8 mouse cellular contexts compared by ENCODE assay signal in genomic region chr16:58728176-58728671, GRCm38 (mm10). TPM values are rescaled to one million over a fixed set of nuclear protein-coding genes. Genes with fewer than 3 reads are reported as not detected.
DNase-seq lines count a peak whose midpoint lies in the region; ATAC-seq lines count a peak whose summit lies in the region.

No protein-coding gene starts in this region.

- peak overlapping the region; percentile 71 for H3K4me3 ChIP-seq in heart, embryonic 13.5 days
- H3K4me3 ChIP-seq in hindbrain, embryonic 14.5 days (replicated peaks; ENCODE audit: low read length) = peak overlapping the region; percentile 92

- H3K27ac ChIP-seq in heart, embryonic 13.5 days (replicated peaks) = peak overlapping the region; percentile 86
- H3K27ac ChIP-seq in hindbrain, embryonic 14.5 days = peak overlapping the region; percentile 85

- WGBS in heart, embryonic 13.5 days = 1% methylated on average over 29 of the region's 31 CpGs
- WGBS in hindbrain, embryonic 14.5 days = under 1% methylated on average over 23 of the region's 31 CpGs

- H3K27me3 ChIP-seq in heart, embryonic 13.5 days (replicated peaks) = no peaks in the 10 kb centered on the region
- H3K27me3 ChIP-seq in hindbrain, embryonic 14.5 days (ENCODE audit: control insufficient read depth, insufficient read depth, low read length) = no peaks in the 10 kb centered on the region

- H3K4me2 ChIP-seq in heart, embryonic 13.5 days = peak overlapping the region; percentile 82
- H3K4me2 ChIP-seq in hindbrain, embryonic 14.5 days (replicated peaks) = peak overlapping the region; percentile 76

- no peaks in the 10 kb centered on the region for H3K9me3 ChIP-seq in heart, embryonic 13.5 days
- H3K9me3 ChIP-seq in hindbrain, embryonic 14.5 days (ENCODE audit: control insufficient read depth, low read length) = no peaks in the 10 kb centered on the region

- no peak for DNase-seq in heart, postnatal 25 days (ENCODE audit: low spot score)
- peak; percentile 49 for DNase-seq in CD4-positive helper T cell, adult 2 months (ENCODE audit: low read depth, low spot score)
- DNase-seq in c-Kit-positive CD71-positive TER-119-negative erythroid progenitor cells, embryonic 14.5 days (ENCODE audit: low read depth) = peak; percentile 21
- peak; percentile 45 for DNase-seq in hindbrain, embryonic 14.5 days (ENCODE audit: low spot score)
- DNase-seq in mesoderm, embryonic 11.5 days (ENCODE audit: low read depth, low spot score) = peak; percentile 28
- DNase-seq in gastrocnemius, adult 8-10 months (ENCODE audit: low spot score in 2 of 2) = no peak
- no peak for DNase-seq in left cerebral cortex, adult 9 months (ENCODE audit: low spot score in 2 of 2)

- H3K36me3 ChIP-seq in heart, embryonic 13.5 days = peaks cover 37% of the 10 kb centered on the region
- H3K36me3 ChIP-seq in hindbrain, embryonic 14.5 days (replicated peaks; ENCODE audit: control insufficient read depth, insufficient read depth) = peaks cover 36% of the 10 kb centered on the region

- H3K9ac ChIP-seq in heart, embryonic 13.5 days = peak overlapping the region; percentile 88
- H3K9ac ChIP-seq in hindbrain, embryonic 14.5 days = peak overlapping the region; percentile 88

- intact Hi-C loops in heart, postnatal 25 days (cut with DNase I) = no loop called here

- peak; percentile 90 for ATAC-seq in heart, embryonic 13.5 days (ENCODE audit: extremely low read depth, insufficient number of reproducible peaks, low FRiP score, low TSS enrichment)
- peak; percentile 93 for ATAC-seq in hindbrain, embryonic 14.5 days (ENCODE audit: low FRiP score)

- H3K4me1 ChIP-seq in heart, embryonic 13.5 days = peaks cover 11% of the 10 kb centered on the region
- H3K4me1 ChIP-seq in hindbrain, embryonic 14.5 days (replicated peaks; ENCODE audit: control insufficient read depth, insufficient read depth, low read length) = peaks cover 5% of the 10 kb centered on the region

RNA-seq across cellular contexts. Expression of gene Cldnd1, which starts 0.5 kb away (rescaled TPM):
- 96.1 and 103 TPM in 2 replicates for polyA plus RNA-seq in heart, embryonic 13.5 days (2015; fragmentation: Nextera tagmentation; extraction: Ambion mirVana)
- 10 to 100 TPM; 55.7 to 59.6 TPM for total RNA-seq in heart, postnatal 25 days (2021)
- 152 and 174 TPM in 2 replicates for polyA plus RNA-seq in hindbrain, embryonic 14.5 days (2014; fragmentation: Nextera tagmentation; extraction: Ambion mirVana)
- total RNA-seq in gastrocnemius, adult 8-10 months (2022) = 10 to 100 TPM; 59.0 to 77.0 (median 68.0) TPM

RNA-seq across cellular contexts. Expression of gene Gpr15, which starts 9.4 kb away (rescaled TPM):
- polyA plus RNA-seq in heart, embryonic 13.5 days (2015; fragmentation: Nextera tagmentation; extraction: Ambion mirVana) = not detected in 2 replicates
- total RNA-seq in heart, postnatal 25 days (2021) = not detected
- polyA plus RNA-seq in hindbrain, embryonic 14.5 days (2014; fragmentation: Nextera tagmentation; extraction: Ambion mirVana) = not detected in 2 replicates
- not detected for total RNA-seq in gastrocnemius, adult 8-10 months (2022)

RNA-seq across cellular contexts. Expression of gene Olfr172, which starts 34.8 kb away (rescaled TPM):
- not detected in 2 replicates for polyA plus RNA-seq in heart, embryonic 13.5 days (2015; fragmentation: Nextera tagmentation; extraction: Ambion mirVana)
- total RNA-seq in heart, postnatal 25 days (2021) = not detected
- not detected in 2 replicates for polyA plus RNA-seq in hindbrain, embryonic 14.5 days (2014; fragmentation: Nextera tagmentation; extraction: Ambion mirVana)
- total RNA-seq in gastrocnemius, adult 8-10 months (2022) = not detected

RNA-seq across cellular contexts. Expression of gene Cpox, which starts 58.1 kb away (rescaled TPM):
- 26.9 and 37.8 TPM in 2 replicates for polyA plus RNA-seq in heart, embryonic 13.5 days (2015; fragmentation: Nextera tagmentation; extraction: Ambion mirVana)
- total RNA-seq in heart, postnatal 25 days (2021) = 10 to 100 TPM; 35.3 to 40.8 TPM
- 12.4 and 17.5 TPM in 2 replicates for polyA plus RNA-seq in hindbrain, embryonic 14.5 days (2014; fragmentation: Nextera tagmentation; extraction: Ambion mirVana)
- total RNA-seq in gastrocnemius, adult 8-10 months (2022) = 10 to 100 TPM; 20.6 to 28.8 (median 21.7) TPM

Comparison
In these comparisons a context has a peak if more than half of its experiments do, and no peak if none do; other contexts are left out.
1. DNase-seq: peak in CD4-positive helper T cell, adult 2 months (single experiment), c-Kit-positive CD71-positive TER-119-negative erythroid progenitor cells, embryonic 14.5 days (single experiment), hindbrain, embryonic 14.5 days (single experiment) and mesoderm, embryonic 11.5 days (single experiment); none in heart, postnatal 25 days (single experiment), gastrocnemius, adult 8-10 months (0 of 2) and left cerebral cortex, adult 9 months (0 of 2).